Mouse (Mus musculus) heart, adult 2 months (tissue): ENCODE measurements around the gene Csmd2. TPM values are rescaled to one million over a fixed set of nuclear protein-coding genes. Genes with fewer than 3 reads are reported as not detected.
"Not testable (repeated sequence)": the region's sequence is repeated elsewhere in the genome, so short reads cannot be mapped to it uniquely, and the experiment has no call there.

Experiments used
- DNase-seq, 2 experiments: peaks; one replicate each; pipeline ENCODE4 v3.0.0; 2021
- H3K27ac ChIP-seq: fragments of 200-600 bp; 2 replicates; pipeline ENCODE4 v1.8.1; 2022
- H3K27me3 ChIP-seq: fragments of 200-500 bp; 2 replicates; pipeline ENCODE4 v1.6.1; 2012; ENCODE audit warnings: mild to moderate bottlenecking, low read length, inconsistent platforms, mixed read lengths; ENCODE audit not compliant: control insufficient read depth, insufficient read depth
- H3K36me3 ChIP-seq: fragments of 200-500 bp; 2 replicates; pipeline ENCODE4 v1.6.1; 2012; ENCODE audit warnings: low read length, inconsistent platforms; ENCODE audit not compliant: control insufficient read depth, insufficient read depth
- H3K4me1 ChIP-seq: fragments of 200-500 bp; 2 replicates; pipeline ENCODE4 v1.6.1; 2011; ENCODE audit warnings: low read length; ENCODE audit not compliant: control insufficient read depth, insufficient read depth
- H3K4me3 ChIP-seq: fragments of 200-600 bp; 2 replicates; pipeline ENCODE4 v1.8.1; 2022
- H3K79me2 ChIP-seq: fragments of 200-500 bp; replicated peaks from 2 replicates; pipeline ENCODE4 v1.6.1; 2012; ENCODE audit warnings: mild to moderate bottlenecking, inconsistent platforms, low read length, moderate library complexity, mixed read lengths; ENCODE audit not compliant: control insufficient read depth, insufficient read depth
- H3K9ac ChIP-seq: fragments of 200-500 bp; 2 replicates; pipeline ENCODE4 v1.6.1; 2012; ENCODE audit warnings: low read depth, mild to moderate bottlenecking, control low read depth, inconsistent platforms, low read length, mixed read lengths
- CTCF ChIP-seq: fragments of 200-600 bp; IDR thresholded peaks from 2 replicates; pipeline ENCODE4 v1.8.1; 2022; ENCODE audit warnings: antibody characterized with exemption, mild to moderate bottlenecking, moderate library complexity
- EP300 ChIP-seq: fragments of 200-500 bp; IDR thresholded peaks from 2 replicates; pipeline ENCODE4 v1.6.1; 2011; ENCODE audit warnings: low read depth, low read length, control low read depth; ENCODE audit not compliant: insufficient read depth
- POLR2A ChIP-seq: fragments of 200-500 bp; IDR thresholded peaks from 2 replicates; pipeline ENCODE4 v1.6.1; 2011; ENCODE audit warnings: mild to moderate bottlenecking, low read depth, low read length, control low read depth; ENCODE audit not compliant: insufficient read depth
- WGBS: fragments of 180-500 bp; shearing (Covaris S2); methylation state at CpG from one replicate; pipeline ENCODE4 v1.1.7; 2018; 5-methylcytosine and 5-hydroxymethylcytosine counted together
- intact Hi-C: fragments of 180-260 bp; cut with DNase I; formaldehyde crosslinking; loops from one replicate; pipeline ENCODE4 v1.15.1; 2025
- polyA plus RNA-seq: library from polyadenylated mRNA; depleted of rRNA; stranded (reverse); fragments of >200 nt; gene quantifications from 2 replicates; pipeline ENCODE4 v1.2.3, GENCODE M21; 2012
- total RNA-seq, 2 experiments: library from RNA; stranded (reverse); gene quantifications; 2 replicates each; pipeline ENCODE4 v1.2.3; 2021

The Csmd2 gene
- total and polyA plus RNA-seq, 3 experiments, result not detected

- intact Hi-C loops, result no loop called here
- TF ChIP-seq EP300, result no peak
- TF ChIP-seq POLR2A, result no peak
- TF ChIP-seq CTCF, result no peak
- no peaks in the 10 kb centered on the region for H3K36me3 ChIP-seq
- 53% methylated on average over 2 of the region's 2 CpGs for WGBS
- H3K4me1 ChIP-seq, result no peaks in the 10 kb centered on the region
- H3K9ac ChIP-seq, result no peak overlapping the region
- H3K27ac ChIP-seq, result no peak overlapping the region
- no peaks in the 10 kb centered on the region; the same call in 1 of the 2 replicates for H3K27me3 ChIP-seq
- DNase-seq, result no peak
- H3K4me3 ChIP-seq, result no peak overlapping the region
- no peaks in the 10 kb centered on the region for H3K79me2 ChIP-seq
Measured at GRCm38 (mm10) chr4:128499980-128500379, 512.3 kb downstream of the Csmd2 start.

GRCm38 (mm10) chr4:128506878-128507277 lies 519.2 kb downstream of the Csmd2 start:
- Histone ChIP-seq H3K9ac (no peak overlapping the region), H3K27ac (no peak overlapping the region), H3K4me3 (no peak overlapping the region), H3K27me3 (no peaks in the 10 kb centered on the region), H3K36me3 (no peaks in the 10 kb centered on the region), H3K4me1 (no peaks in the 10 kb centered on the region), H3K79me2 (no peaks in the 10 kb centered on the region)
- intact Hi-C loops, result no loop called here
- DNase-seq, result no peak
- TF ChIP-seq CTCF (no peak), EP300 (no peak), POLR2A (no peak)
- WGBS, result 46% methylated on average over 10 of the region's 10 CpGs

- Histone ChIP-seq H3K36me3 (no peaks in the 10 kb centered on the region), H3K27ac (no peak overlapping the region), H3K27me3 (no peaks in the 10 kb centered on the region), H3K9ac (no peak overlapping the region), H3K79me2 (no peaks in the 10 kb centered on the region), H3K4me3 (no peak overlapping the region), H3K4me1 (no peaks in the 10 kb centered on the region)
- intact Hi-C loops, result no loop called here
- no peak for TF ChIP-seq EP300
- no peak for TF ChIP-seq CTCF
- TF ChIP-seq POLR2A, result no peak
- DNase-seq, result no peak
- WGBS, result 56% methylated on average over 5 of the region's 5 CpGs
Measured at GRCm38 (mm10) chr4:128509885-128510284, 522.2 kb downstream of the Csmd2 start.

- DNase-seq, result no peak
Measured at GRCm38 (mm10) chr4:128514496-128514895, 526.8 kb downstream of the Csmd2 start.

GRCm38 (mm10) chr4:128521276-128521675 lies 533.6 kb downstream of the Csmd2 start:
- 84% methylated on average over 6 of the region's 6 CpGs for WGBS
- Histone ChIP-seq H3K79me2 (no peaks in the 10 kb centered on the region), H3K36me3 (no peaks in the 10 kb centered on the region), H3K27me3 (no peaks in the 10 kb centered on the region; the same call in 1 of the 2 replicates), H3K9ac (no peak overlapping the region), H3K27ac (no peak overlapping the region), H3K4me1 (no peaks in the 10 kb centered on the region), H3K4me3 (no peak overlapping the region)
- TF ChIP-seq EP300 (no peak), POLR2A (no peak), CTCF (no peak)
- DNase-seq, result no peak
- intact Hi-C loops, result no loop called here

More at GRCm38 (mm10) chr4:128514496-128514895, 526.8 kb downstream of the Csmd2 start:
- no peak overlapping the region for H3K27ac ChIP-seq
- H3K9ac ChIP-seq, result no peak overlapping the region
- H3K4me1 ChIP-seq, result no peaks in the 10 kb centered on the region
- intact Hi-C loops, result no loop called here
- H3K4me3 ChIP-seq, result no peak overlapping the region
- H3K27me3 ChIP-seq, result no peaks in the 10 kb centered on the region
- WGBS, result 76% methylated on average over 5 of the region's 5 CpGs
- H3K79me2 ChIP-seq, result no peaks in the 10 kb centered on the region
- no peaks in the 10 kb centered on the region for H3K36me3 ChIP-seq
- no peak for TF ChIP-seq POLR2A
- TF ChIP-seq EP300, result no peak
- no peak for TF ChIP-seq CTCF

GRCm38 (mm10) chr4:128543378-128543777 lies 555.7 kb downstream of the Csmd2 start:
- Histone ChIP-seq H3K4me3 (no peak overlapping the region), H3K4me1 (no peaks in the 10 kb centered on the region), H3K27me3 (no peaks in the 10 kb centered on the region), H3K27ac (no peak overlapping the region), H3K9ac (no peak overlapping the region), H3K79me2 (no peaks in the 10 kb centered on the region), H3K36me3 (no peaks in the 10 kb centered on the region)
- no peak for DNase-seq
- WGBS, result 20% methylated on average over 2 of the region's 2 CpGs
- intact Hi-C loops, result loop anchor here (5.0 kb wide), 1 partner anchor 1176 kb away; no protein-coding TSS in a partner anchor
- TF ChIP-seq EP300 (no peak), POLR2A (no peak), CTCF (peak; percentile 58)

- WGBS, result 66% methylated on average over 2 of the region's 2 CpGs
- intact Hi-C loops, result loop anchor here (5.0 kb wide), 1 partner anchor 1177 kb away; no protein-coding TSS in a partner anchor
- not testable (repeated sequence) for H3K9ac ChIP-seq, H3K27me3 ChIP-seq, H3K4me3 ChIP-seq, H3K27ac ChIP-seq, H3K79me2 ChIP-seq, H3K4me1 ChIP-seq, DNase-seq, H3K36me3 ChIP-seq
Measured at GRCm38 (mm10) chr4:128543956-128544486, 556.4 kb downstream of the Csmd2 start.
